Mouse (Mus musculus) brown adipose tissue, adult 24 weeks (tissue): Measurements from ENCODE around the gene ccdc198. TPM values are rescaled to one million over a fixed set of nuclear protein-coding genes. Genes with fewer than 3 reads are reported as not detected.
"Not testable (repeated sequence)": the region's sequence is repeated elsewhere in the genome, so short reads cannot be mapped to it uniquely, and the experiment has no call there.

Experiments
- H3K27ac ChIP-seq: fragments of 200-500 bp; replicated peaks from 2 replicates; pipeline ENCODE4 v1.5.1; 2012; ENCODE audit warnings: low read depth, mild to moderate bottlenecking, low read length
- H3K4me1 ChIP-seq: fragments of 200-500 bp; 2 replicates; pipeline ENCODE4 v1.6.1; 2012; ENCODE audit warnings: low read length, mixed read lengths; ENCODE audit not compliant: control insufficient read depth, insufficient read depth, insufficient read length
- H3K4me3 ChIP-seq: fragments of 200-500 bp; 2 replicates; pipeline ENCODE4 v1.5.1; 2012; ENCODE audit warnings: low read depth, mild to moderate bottlenecking, low read length, moderate library complexity; ENCODE audit not compliant: insufficient read depth
- polyA plus RNA-seq: library from polyadenylated mRNA; stranded (reverse); fragments of >200 nt; gene quantifications from 2 replicates; pipeline ENCODE4 v1.2.4, GENCODE M21; 2012; ENCODE audit not compliant: missing spikeins, insufficient read depth, insufficient read length

The ccdc198 gene
- not detected in 2 replicates for polyA plus RNA-seq

DNA sequence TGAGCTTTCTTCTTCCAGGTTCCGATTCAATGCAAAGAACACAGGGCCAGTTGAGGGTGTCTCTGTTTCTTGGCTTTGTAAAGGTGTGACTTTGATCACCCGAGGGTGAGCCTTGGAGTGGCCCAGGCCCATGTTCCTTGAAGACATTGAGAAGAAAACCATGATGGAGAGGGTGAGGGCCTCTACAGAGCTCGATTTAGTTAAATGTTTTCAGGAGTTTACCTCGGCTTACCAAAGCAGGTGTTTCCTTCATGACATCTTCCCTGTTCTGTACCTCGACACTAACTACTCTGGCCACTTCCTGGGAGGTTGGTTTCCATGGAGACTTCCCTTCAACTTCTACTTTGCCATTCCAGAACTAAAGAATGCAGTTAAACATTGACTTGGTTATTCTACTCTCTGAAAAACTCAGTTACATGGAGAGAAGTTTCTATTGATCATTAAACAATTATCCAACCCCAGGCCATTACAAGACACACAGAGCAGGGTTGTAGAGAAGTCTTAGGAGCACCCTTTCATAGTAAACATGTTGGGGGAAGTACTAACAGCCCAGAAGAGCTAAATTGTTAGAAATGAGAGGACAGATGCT, at the start of gene ccdc198:
Gene ccdc198, minus strand, starts transcription at position 349 of the 589 bp plus-strand sequence.
- H3K27ac ChIP-seq: no peak within 1 kb of the TSS
- no peaks in the 10 kb centered on the region for H3K4me1 ChIP-seq
- H3K4me3 ChIP-seq: no peak within 1 kb of the TSS

DNA sequence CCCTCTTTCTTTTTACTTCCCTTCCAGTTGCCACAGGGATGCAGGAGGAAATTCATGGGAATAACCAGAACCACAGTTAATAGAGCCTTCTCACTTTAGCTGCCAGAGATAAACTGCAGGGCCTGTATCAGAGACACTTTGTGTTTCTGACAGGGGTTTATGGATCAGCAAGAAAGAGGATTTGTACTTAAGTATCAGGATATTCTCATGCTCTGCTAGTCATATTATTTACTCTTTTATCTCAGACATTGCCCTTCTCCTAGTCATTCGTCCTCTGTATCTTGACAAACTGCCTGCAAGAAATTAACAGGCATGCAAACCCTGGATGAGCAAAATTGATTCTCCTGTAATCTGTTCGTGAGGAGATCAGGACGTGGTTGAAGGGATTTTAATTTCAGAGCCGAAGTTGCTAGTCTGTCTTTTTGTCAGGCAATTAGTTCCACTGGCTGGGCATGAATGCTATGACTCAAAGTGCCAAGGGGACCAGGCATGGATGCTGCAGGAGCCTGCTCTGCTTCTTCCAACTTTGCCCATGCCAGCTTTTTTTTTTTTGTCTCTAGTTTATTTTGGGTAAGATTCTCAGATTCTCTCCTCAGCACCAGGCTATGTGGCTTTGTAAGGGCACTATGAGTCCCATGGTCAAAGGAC, 48.7 kb upstream of the ccdc198 start:
- Histone ChIP-seq H3K27ac (no peak overlapping the region), H3K4me3 (no peak overlapping the region), H3K4me1 (no peaks in the 10 kb centered on the region)

DNA sequence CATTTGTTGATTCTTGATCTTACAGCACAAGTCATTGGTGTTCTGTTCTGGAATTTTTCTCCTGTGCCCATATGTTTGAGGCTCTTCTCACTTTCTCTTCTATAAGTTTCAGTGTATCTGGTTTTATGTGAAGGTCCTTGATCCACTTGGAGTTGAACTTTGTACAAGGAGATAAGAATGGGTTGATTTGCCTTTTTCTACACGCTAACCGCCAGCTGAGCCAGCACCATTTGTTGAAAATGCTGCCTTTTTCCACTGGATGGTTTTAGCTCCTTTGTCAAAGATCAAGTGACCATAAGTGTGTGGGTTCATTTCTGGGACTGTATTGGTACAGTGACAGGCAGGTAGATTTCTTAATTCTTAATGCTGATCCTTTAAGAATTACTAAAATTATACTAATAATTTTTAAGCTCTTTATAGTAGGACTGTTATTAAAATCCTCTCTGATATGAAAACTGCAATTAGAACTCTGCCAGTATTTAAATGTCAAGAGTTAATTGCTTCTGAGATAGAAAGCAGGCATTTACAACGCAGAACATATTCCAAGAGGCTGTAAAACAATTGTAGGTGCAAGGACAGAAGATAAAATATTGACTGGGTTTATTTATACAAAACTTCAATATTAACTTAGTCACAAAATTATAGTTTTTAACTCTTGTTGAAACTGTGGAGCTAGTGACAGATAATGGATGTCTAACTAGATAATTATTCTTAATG, 44.9 kb upstream of the ccdc198 start:
- Histone ChIP-seq H3K4me1 (no peaks in the 10 kb centered on the region), H3K4me3 (no peak overlapping the region), H3K27ac (no peak overlapping the region)

DNA sequence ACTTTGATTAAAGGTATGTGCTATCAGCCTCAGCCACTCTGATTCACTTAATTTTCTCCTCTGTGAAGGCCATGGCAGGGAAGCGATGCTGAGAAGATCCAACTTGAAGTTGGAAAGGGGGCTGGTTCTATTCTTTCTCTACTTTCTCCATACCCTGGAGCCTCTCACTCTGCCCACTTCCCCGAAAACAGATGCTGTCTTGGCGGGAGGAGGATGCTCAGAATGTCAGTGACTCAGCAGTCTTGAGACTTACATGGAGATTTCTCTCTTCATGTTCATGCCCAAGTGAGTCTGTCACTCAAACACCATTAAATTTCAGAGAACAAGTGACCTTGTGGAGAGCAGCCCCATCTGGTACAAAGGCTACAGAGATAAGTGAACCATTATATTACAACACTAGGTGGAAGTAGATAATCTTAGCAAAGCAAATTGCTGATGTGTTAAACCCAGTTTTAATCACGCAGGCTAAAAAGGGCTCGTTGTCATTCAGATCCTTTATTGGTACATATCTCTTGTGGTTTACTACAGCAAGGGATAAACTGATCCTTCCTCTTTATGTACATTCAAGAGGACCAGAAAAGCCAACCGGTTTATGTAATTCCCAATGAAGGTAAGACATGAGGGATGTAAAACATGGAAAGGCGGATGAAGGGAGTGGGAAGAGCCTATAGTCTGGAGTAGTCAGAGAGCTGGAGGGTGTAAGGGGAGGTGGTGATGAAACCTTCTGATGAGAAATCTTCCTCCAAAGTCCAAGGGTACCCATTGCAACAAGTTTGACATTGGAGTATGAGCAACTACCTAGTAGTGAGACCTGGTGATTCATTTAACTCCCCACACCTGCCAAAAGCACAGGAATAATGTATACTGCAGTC, 38.7 kb upstream of the ccdc198 start:
- H3K4me1 ChIP-seq: no peaks in the 10 kb centered on the region
- H3K27ac ChIP-seq: no peak overlapping the region
- no peak overlapping the region for H3K4me3 ChIP-seq

DNA sequence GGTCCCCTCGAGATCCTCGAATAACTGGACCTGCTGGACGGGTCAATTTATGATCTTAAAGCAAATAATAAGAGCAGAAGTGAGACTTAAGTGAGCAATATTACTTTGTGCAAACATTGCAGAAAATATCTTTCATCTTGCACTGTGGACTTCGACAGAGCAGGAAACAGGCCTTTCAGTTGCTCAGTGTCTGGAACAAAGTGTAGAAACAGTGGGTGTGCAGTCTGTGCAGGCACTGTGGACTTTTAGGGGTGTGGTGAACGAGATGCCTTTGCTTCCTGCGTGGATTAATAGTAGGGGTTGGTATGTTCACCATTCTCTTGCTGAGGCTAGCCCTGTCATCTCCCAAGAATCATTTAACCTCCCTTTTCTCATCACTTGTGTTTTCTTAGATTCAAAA, 33.6 kb upstream of the ccdc198 start:
- Histone ChIP-seq H3K27ac (no peak overlapping the region), H3K4me3 (no peak overlapping the region), H3K4me1 (no peaks in the 10 kb centered on the region)

DNA sequence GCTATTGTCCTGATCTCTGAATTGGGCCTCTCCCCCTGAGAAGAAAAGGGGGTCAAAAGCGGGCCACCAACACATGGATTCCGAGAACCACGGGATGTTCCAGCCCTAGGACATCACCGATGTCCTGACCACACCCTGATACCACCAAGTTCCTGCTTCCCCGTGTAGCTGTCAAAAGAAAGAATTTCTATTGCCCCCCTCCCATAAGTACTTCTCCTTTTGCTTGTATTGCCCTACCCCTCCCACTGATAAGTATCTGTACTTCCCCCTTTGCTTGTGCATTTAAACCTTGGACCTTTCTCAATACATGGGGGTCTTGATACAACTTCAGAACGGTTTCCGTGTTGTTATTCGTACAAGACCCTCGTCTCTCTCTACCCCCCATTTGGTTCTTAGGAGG, 33.2 kb upstream of the ccdc198 start:
- not testable (repeated sequence) for H3K4me3 ChIP-seq, H3K4me1 ChIP-seq, H3K27ac ChIP-seq

DNA sequence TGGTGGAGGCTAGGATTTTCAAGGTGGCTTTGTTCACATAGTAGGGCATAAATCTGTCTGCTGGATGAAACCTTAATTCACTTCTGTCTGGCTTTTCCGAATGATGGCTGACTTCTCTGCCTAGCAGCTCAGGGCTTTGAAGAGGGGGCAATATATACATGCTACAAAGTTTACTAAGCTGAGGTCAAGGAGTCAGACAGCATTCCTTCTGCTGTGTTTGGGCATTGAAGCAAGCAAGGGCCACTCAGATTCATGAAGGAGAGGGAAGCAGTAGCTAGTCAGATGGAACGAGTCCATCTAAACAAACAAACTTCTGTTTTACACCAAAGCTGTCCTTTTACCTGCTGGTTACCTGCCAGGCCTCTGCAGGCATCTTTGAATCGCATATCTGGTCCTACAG, 32.4 kb upstream of the ccdc198 start:
- no peak overlapping the region for H3K4me3 ChIP-seq
- H3K27ac ChIP-seq: no peak overlapping the region

DNA sequence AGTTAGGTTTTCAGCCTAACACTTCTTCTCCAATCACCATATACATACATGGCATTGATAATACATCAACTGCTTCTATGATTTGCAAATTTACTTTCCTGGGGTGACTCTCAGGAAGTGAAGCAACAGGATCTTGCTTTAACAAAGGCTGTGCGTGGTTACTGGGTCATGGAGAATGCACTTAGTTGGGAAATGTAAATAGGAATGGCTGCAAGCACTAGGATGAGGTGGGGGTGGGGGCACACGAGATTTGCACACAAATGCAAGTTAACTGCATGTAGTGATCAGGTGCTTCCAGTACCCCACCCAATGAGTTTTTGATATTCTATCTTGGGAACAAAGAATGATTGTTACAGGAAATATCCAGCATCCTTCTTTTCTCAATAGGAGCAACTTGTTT, 30.1 kb upstream of the ccdc198 start:
- Histone ChIP-seq H3K4me1 (no peaks in the 10 kb centered on the region), H3K4me3 (no peak overlapping the region), H3K27ac (no peak overlapping the region)

More for the DNA sequence above, 32.4 kb upstream of the ccdc198 start:
- H3K4me1 ChIP-seq: no peaks in the 10 kb centered on the region

DNA sequence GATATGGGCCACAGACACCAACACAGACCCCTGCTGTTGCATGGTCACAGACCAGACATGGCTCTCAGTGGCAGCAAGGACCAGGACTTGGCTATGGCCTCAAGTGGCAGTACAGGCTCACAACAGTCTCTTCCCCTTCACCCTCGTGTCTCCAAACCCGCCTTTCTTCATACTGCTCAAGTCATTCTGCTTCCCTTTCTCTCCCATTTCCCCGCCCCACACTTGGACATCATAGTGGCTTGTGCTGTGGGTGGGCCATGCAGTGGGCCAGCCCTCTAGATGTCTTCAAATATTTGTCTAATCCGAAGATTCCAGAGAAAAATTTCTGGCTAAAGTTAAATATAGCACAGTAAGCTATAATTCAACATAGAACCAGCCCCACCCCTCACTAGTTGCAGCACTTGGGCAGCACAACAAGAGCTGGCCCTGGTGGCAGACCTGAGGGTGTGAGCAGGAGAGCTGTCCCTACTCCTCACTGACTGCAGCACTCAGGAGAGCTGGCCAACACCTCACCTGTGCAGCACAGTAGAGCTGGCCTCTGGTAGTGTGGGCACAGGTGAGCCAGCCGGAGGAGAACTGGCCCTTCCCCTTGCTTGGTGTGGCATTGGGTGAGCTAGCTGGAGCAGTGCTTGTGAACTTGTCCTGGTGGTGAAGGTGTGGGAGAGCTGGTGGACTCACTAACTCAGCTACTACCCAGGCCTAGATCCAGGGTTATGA, 20.2 kb upstream of the ccdc198 start:
- no peak overlapping the region for H3K27ac ChIP-seq
- no peaks in the 10 kb centered on the region for H3K4me1 ChIP-seq
- H3K4me3 ChIP-seq: no peak overlapping the region

DNA sequence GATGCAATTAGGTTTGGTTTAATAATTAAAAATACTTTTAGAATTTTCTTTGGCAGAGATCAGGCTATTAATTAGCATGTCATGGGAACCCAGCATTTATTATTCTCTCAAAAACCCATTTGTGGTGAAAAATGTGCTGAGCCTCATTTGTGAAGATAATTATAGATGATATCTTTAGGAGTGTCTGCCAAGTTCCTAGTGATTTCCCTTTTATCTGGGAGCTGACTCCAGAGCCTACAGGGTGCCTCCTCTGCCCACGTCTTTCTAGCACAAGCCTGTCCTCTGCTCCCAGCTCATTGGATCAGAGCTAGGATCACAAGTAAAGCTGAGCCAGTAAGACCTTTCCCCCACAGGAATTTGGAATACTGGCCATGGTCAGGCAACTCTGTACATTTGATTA, 3.8 kb downstream of the ccdc198 start:
- no peak overlapping the region for H3K4me3 ChIP-seq
- H3K4me1 ChIP-seq: no peaks in the 10 kb centered on the region
- no peak overlapping the region for H3K27ac ChIP-seq

DNA sequence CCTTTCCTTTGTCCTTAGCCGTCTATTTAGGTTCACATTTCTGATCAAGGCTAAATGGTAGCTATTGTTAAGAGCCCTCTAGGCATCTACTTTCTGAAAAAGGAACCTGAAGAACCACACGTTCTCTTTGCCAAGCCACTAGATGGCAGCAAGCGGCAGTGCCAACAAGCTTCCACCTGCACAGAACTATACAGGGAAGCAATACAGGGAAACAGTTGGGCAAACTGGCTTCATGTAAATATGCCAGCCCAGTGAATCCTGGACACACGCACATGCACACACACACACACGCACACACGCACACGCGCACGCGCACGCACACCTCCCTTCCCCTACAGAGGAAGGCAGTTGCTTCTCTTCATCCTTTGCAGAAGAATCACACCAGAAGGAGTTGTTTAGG, 7.1 kb downstream of the ccdc198 start:
- Histone ChIP-seq H3K4me1 (no peaks in the 10 kb centered on the region), H3K27ac (no peak overlapping the region), H3K4me3 (no peak overlapping the region)

DNA sequence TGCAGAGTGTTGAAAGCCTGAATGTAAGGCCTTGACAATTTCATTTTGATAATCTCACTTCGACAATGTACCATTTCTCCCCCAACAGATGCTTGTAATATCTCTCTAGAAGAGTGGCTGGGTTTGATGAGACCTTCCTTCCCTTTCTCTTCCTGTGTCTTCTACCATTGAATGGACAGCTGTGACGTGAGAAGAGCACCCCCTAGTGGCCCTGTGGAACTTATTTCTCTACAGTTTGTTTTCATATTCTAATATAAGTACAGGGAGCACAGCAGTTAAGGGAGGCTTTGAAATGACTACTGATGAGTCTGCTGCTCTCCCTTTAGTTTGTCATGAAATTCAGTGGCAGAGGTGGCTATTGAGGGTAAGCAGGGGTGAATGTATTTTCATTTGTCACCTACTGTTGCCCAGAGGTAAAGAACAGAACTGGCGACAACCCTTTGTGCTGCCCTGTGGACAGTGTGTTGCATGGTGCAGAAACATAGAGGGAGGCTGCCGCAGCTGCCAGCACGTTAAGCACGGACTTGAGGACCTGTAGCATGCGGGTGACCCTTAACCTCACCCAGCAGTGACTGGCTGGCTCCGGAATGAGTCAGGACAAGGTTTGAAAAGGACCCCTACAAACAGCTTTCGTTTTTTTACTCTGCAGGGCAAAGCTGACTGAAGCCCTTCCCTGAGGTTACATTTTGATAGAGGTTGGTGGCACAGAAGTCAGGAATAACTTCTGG, 10.3 kb downstream of the ccdc198 start:
- Histone ChIP-seq H3K4me3 (no peak overlapping the region), H3K4me1 (no peaks in the 10 kb centered on the region), H3K27ac (no peak overlapping the region)

DNA sequence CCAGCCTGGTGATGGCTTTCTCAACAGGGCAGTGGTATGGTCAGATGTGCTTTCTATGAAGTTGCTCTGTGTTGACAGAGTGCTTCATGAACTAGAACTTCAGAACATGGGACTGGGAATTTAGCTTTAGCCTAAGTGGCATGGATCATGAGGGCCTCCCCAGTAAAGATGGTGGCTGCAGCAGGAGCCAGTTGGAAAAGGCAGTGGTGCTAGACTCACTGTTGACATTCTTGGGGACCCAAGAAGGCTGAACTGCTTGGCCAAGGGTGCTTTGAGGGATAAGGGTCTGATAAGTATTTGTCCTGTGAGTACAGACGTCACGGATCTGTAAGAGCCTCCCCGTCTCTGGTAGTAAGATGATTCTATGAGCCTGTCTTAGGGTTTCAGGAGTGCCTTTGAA, 13.4 kb downstream of the ccdc198 start:
- H3K4me1 ChIP-seq: no peaks in the 10 kb centered on the region

DNA sequence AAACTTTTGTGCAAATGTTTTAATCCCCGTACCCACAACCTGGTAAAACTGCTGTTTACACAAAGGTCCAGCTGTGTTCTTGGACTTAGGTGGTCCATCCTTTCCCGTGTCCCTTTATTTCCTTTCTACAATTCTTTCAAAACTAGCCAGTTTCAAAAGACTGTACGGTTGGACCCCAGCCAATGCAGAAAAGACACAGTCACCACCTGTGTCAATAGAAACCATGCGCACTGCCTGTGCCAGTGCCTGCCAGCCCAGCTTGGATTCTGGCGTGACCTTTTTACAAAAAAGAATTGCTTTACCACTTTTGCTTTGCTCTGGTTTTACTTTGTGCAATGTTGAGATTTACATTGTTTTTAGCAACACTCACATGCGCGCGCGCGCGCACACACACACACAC, 18.3 kb downstream of the ccdc198 start:
- Histone ChIP-seq H3K4me1 (peaks cover 4% of the 10 kb centered on the region; the same call in 1 of the 2 replicates), H3K4me3 (no peak overlapping the region), H3K27ac (no peak overlapping the region)

More for the DNA sequence above, 13.4 kb downstream of the ccdc198 start:
- Histone ChIP-seq H3K27ac (no peak overlapping the region), H3K4me3 (no peak overlapping the region)
